Mouse (Mus musculus): ENCODE data around the gene Lrrc40. TPM values are rescaled to one million over a fixed set of nuclear protein-coding genes. Genes with fewer than 3 reads are reported as not detected.

The Lrrc40 gene
- total RNA-seq, 1 experiment: 42.5 TPM

- in situ Hi-C loops (cut with MboI; ENCODE audit: low sequenced_read_pairs in 2 of 2, unreplicated experiment in 2 of 2): loop anchor here in 1 of 2 experiments (5.0 kb wide), 1 partner anchor 84 kb away; no protein-coding TSS in a partner anchor
- H3K36me3 ChIP-seq (ENCODE audit: control insufficient read depth, insufficient read depth, low read length, poor library complexity, severe bottlenecking): no peaks in the 10 kb centered on the region; the same call in 1 of the 2 replicates
- peaks cover 0 to 5% of the 10 kb centered on the region in 2 experiments; a peak in 1 of 4 replicates for H3K4me1 ChIP-seq (ENCODE audit: control insufficient read depth in 2 of 2, insufficient read depth in 2 of 2, low read length in 2 of 2, poor library complexity in 1 of 2)
- peak overlapping the region; percentile 90 to 93 for H3K4me3 ChIP-seq (ENCODE audit: insufficient read depth in 1 of 2, low read depth in 1 of 2, low read length in 2 of 2, poor library complexity in 1 of 2, severe bottlenecking in 1 of 2)
- no peak for DNase-seq (ENCODE audit: low read depth, low spot score)
- H3K27ac ChIP-seq (ENCODE audit: insufficient read depth, low read depth, low read length, poor library complexity, severe bottlenecking): peak overlapping the region; percentile 70; the same call in 1 of the 2 replicates
- TF ChIP-seq HCFC1 (IDR thresholded peaks at IDR 0.05; ENCODE audit: borderline replicate concordance, insufficient read depth, low read length): no peak
- TF ChIP-seq MAFK (IDR thresholded peaks at IDR 0.05; ENCODE audit: insufficient read depth, low read depth, low read length): no peak
- TF ChIP-seq CHD2 (IDR thresholded peaks at IDR 0.05; ENCODE audit: low read depth, low read length): no peak
- TF ChIP-seq ZNF384 (IDR thresholded peaks at IDR 0.05; ENCODE audit: low read depth, low read length): no peak
- H3K9ac ChIP-seq (ENCODE audit: insufficient read depth, low read depth, low read length, poor library complexity, severe bottlenecking): peak overlapping the region; percentile 96
- no peaks in the 10 kb centered on the region for H3K9me3 ChIP-seq (ENCODE audit: control insufficient read depth, insufficient read depth, low read depth, low read length)
Observed at GRCm38 (mm10) chr3:158035866-158036265, 596 bp upstream of the Lrrc40 start.

DNA sequence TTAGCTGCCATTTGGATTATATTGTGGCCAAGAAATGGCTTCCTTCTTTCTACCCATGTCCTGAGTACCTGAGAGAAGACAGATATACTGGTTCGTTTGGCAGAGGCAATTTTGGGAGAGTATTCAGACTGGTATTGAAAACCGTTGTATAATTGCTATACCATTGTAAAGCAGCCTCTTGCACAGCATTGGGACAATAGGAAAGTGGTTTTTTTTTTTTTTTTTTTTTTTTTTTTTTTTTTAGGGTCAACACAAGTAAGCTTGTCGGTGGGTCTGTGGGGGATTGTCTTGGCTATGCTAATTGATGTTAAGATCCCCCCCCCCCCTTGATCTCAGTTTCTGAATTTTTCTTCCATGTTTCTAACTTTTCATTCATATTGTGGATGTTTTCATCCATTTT, 1.6 kb downstream of the Lrrc40 start:
- no peak for DNase-seq (ENCODE audit: low read depth, low spot score)
- H3K4me1 ChIP-seq (ENCODE audit: control insufficient read depth in 2 of 2, insufficient read depth in 2 of 2, low read length in 2 of 2, poor library complexity in 1 of 2): peaks cover 0 to 3% of the 10 kb centered on the region in 2 experiments; a peak in 1 of 4 replicates
- no peak overlapping the region for H3K27ac ChIP-seq (ENCODE audit: insufficient read depth, low read depth, low read length, poor library complexity, severe bottlenecking)
- H3K9me3 ChIP-seq (ENCODE audit: control insufficient read depth, insufficient read depth, low read depth, low read length): no peaks in the 10 kb centered on the region
- TF ChIP-seq ZNF384 (IDR thresholded peaks at IDR 0.05; ENCODE audit: low read depth, low read length) (peak; percentile 61; the same call in 1 of the 2 replicates), ZC3H11A (IDR thresholded peaks at IDR 0.05; ENCODE audit: borderline replicate concordance, low read depth, low read length) (no peak)
- no peak overlapping the region for H3K9ac ChIP-seq (ENCODE audit: insufficient read depth, low read depth, low read length, poor library complexity, severe bottlenecking)
- no peak overlapping the region for H3K4me3 ChIP-seq (ENCODE audit: insufficient read depth in 1 of 2, low read depth in 1 of 2, low read length in 2 of 2, poor library complexity in 1 of 2, severe bottlenecking in 1 of 2)
- H3K36me3 ChIP-seq (ENCODE audit: control insufficient read depth, insufficient read depth, low read length, poor library complexity, severe bottlenecking): no peaks in the 10 kb centered on the region; the same call in 1 of the 2 replicates
- in situ Hi-C loops (cut with MboI; ENCODE audit: low sequenced_read_pairs in 2 of 2, unreplicated experiment in 2 of 2): loop anchor here in 1 of 2 experiments (5.0 kb wide), 1 partner anchor 86 kb away; no protein-coding TSS in a partner anchor

- in situ Hi-C loops (cut with MboI; ENCODE audit: low sequenced_read_pairs in 2 of 2, unreplicated experiment in 2 of 2): no loop called here
- Histone ChIP-seq H3K9ac (ENCODE audit: insufficient read depth, low read depth, low read length, poor library complexity, severe bottlenecking) (no peak overlapping the region), H3K4me3 (ENCODE audit: insufficient read depth in 1 of 2, low read depth in 1 of 2, low read length in 2 of 2, poor library complexity in 1 of 2, severe bottlenecking in 1 of 2) (no peak overlapping the region), H3K36me3 (ENCODE audit: control insufficient read depth, insufficient read depth, low read length, poor library complexity, severe bottlenecking) (no peaks in the 10 kb centered on the region), H3K9me3 (ENCODE audit: control insufficient read depth, insufficient read depth, low read depth, low read length) (no peaks in the 10 kb centered on the region), H3K27ac (ENCODE audit: insufficient read depth, low read depth, low read length, poor library complexity, severe bottlenecking) (no peak overlapping the region), H3K4me1 (ENCODE audit: control insufficient read depth in 2 of 2, insufficient read depth in 2 of 2, low read length in 2 of 2, poor library complexity in 1 of 2) (peaks cover 0 to 3% of the 10 kb centered on the region in 2 experiments; a peak in 1 of 4 replicates)
- no peak for TF ChIP-seq MAFK (IDR thresholded peaks at IDR 0.05; ENCODE audit: insufficient read depth, low read depth, low read length)
- no peak for TF ChIP-seq ZC3H11A (IDR thresholded peaks at IDR 0.05; ENCODE audit: borderline replicate concordance, low read depth, low read length)
- no peak for TF ChIP-seq ZNF384 (IDR thresholded peaks at IDR 0.05; ENCODE audit: low read depth, low read length)
- no peak for TF ChIP-seq CHD2 (IDR thresholded peaks at IDR 0.05; ENCODE audit: low read depth, low read length)
- TF ChIP-seq HCFC1 (IDR thresholded peaks at IDR 0.05; ENCODE audit: borderline replicate concordance, insufficient read depth, low read length): no peak
- no peak for DNase-seq (ENCODE audit: low read depth, low spot score)
Observed at GRCm38 (mm10) chr3:158040755-158041154, 4.3 kb downstream of the Lrrc40 start.

GRCm38 (mm10) chr3:158049508-158049907, 13.0 kb downstream of the Lrrc40 start:
- no peaks in the 10 kb centered on the region; the same call in 1 of the 2 replicates for H3K36me3 ChIP-seq (ENCODE audit: control insufficient read depth, insufficient read depth, low read length, poor library complexity, severe bottlenecking)

More at GRCm38 (mm10) chr3:158049508-158049907, 13.0 kb downstream of the Lrrc40 start:
- TF ChIP-seq HCFC1 (IDR thresholded peaks at IDR 0.05; ENCODE audit: borderline replicate concordance, insufficient read depth, low read length): no peak
- no peak for TF ChIP-seq ZC3H11A (IDR thresholded peaks at IDR 0.05; ENCODE audit: borderline replicate concordance, low read depth, low read length)
- TF ChIP-seq MAFK (IDR thresholded peaks at IDR 0.05; ENCODE audit: insufficient read depth, low read depth, low read length): no peak
- TF ChIP-seq CHD2 (IDR thresholded peaks at IDR 0.05; ENCODE audit: low read depth, low read length): no peak
- Histone ChIP-seq H3K9me3 (ENCODE audit: control insufficient read depth, insufficient read depth, low read depth, low read length) (no peaks in the 10 kb centered on the region), H3K4me1 (ENCODE audit: control insufficient read depth in 2 of 2, insufficient read depth in 2 of 2, low read length in 2 of 2, poor library complexity in 1 of 2) (no peaks in the 10 kb centered on the region), H3K27ac (ENCODE audit: insufficient read depth, low read depth, low read length, poor library complexity, severe bottlenecking) (no peak overlapping the region), H3K9ac (ENCODE audit: insufficient read depth, low read depth, low read length, poor library complexity, severe bottlenecking) (no peak overlapping the region), H3K4me3 (ENCODE audit: insufficient read depth in 1 of 2, low read depth in 1 of 2, low read length in 2 of 2, poor library complexity in 1 of 2, severe bottlenecking in 1 of 2) (no peak overlapping the region)
- DNase-seq (ENCODE audit: low read depth, low spot score): no peak
- in situ Hi-C loops (cut with MboI; ENCODE audit: low sequenced_read_pairs in 2 of 2, unreplicated experiment in 2 of 2): no loop called here
